Mouse (Mus musculus): ENCODE data around the gene Cdc42ep2.
A peak's percentile ranks its signal among the peaks of the same experiment; 100 is the strongest.

Cdc42ep2 gene

GRCm38 (mm10) chr19:5927532-5927931 lies 2.9 kb upstream of the Cdc42ep2 start:
- Histone ChIP-seq H3K9me3 (ENCODE audit: low read length) (no peaks in the 10 kb centered on the region), H3K4me3 (replicated peaks; ENCODE audit: low read length) (no peak overlapping the region), H3K27me3 (ENCODE audit: insufficient read depth, low read length) (peaks cover 32% of the 10 kb centered on the region), H3K4me1 (replicated peaks; ENCODE audit: low read depth, low read length) (peaks cover 44% of the 10 kb centered on the region), H3K36me3 (ENCODE audit: insufficient read depth, low read length) (no peaks in the 10 kb centered on the region)
- TF ChIP-seq POU5F1 (IDR thresholded peaks at IDR 0.05; ENCODE audit: borderline replicate concordance, low read length) = no peak
- TF ChIP-seq NANOG (IDR thresholded peaks at IDR 0.05; ENCODE audit: borderline replicate concordance, low read length) = no peak
- TF ChIP-seq CTCF (conservative IDR thresholded peaks at IDR 0.05; ENCODE audit: low read length) = no peak

GRCm38 (mm10) chr19:5927026-5927425 lies 2.4 kb upstream of the Cdc42ep2 start:
- Histone ChIP-seq H3K9me3 (ENCODE audit: low read length) (no peaks in the 10 kb centered on the region), H3K4me3 (replicated peaks; ENCODE audit: low read length) (no peak overlapping the region), H3K27me3 (ENCODE audit: insufficient read depth, low read length) (peaks cover 33% of the 10 kb centered on the region), H3K36me3 (ENCODE audit: insufficient read depth, low read length) (no peaks in the 10 kb centered on the region), H3K4me1 (replicated peaks; ENCODE audit: low read depth, low read length) (peaks cover 50% of the 10 kb centered on the region)
- TF ChIP-seq NANOG (IDR thresholded peaks at IDR 0.05; ENCODE audit: borderline replicate concordance, low read length) = no peak
- no peak for TF ChIP-seq CTCF (conservative IDR thresholded peaks at IDR 0.05; ENCODE audit: low read length)
- TF ChIP-seq POU5F1 (IDR thresholded peaks at IDR 0.05; ENCODE audit: borderline replicate concordance, low read length) = no peak

GRCm38 (mm10) chr19:5925311-5925855 lies 767 bp upstream of the Cdc42ep2 start:
- Histone ChIP-seq H3K36me3 (ENCODE audit: insufficient read depth, low read length) (no peaks in the 10 kb centered on the region), H3K4me3 (replicated peaks; ENCODE audit: low read length) (peak overlapping the region; percentile 54), H3K9me3 (ENCODE audit: low read length) (no peaks in the 10 kb centered on the region), H3K27me3 (ENCODE audit: insufficient read depth, low read length) (peaks cover 33% of the 10 kb centered on the region), H3K4me1 (replicated peaks; ENCODE audit: low read depth, low read length) (peaks cover 66% of the 10 kb centered on the region)
- TF ChIP-seq CTCF (conservative IDR thresholded peaks at IDR 0.05; ENCODE audit: low read length) (no peak), POU5F1 (IDR thresholded peaks at IDR 0.05; ENCODE audit: borderline replicate concordance, low read length) (no peak), NANOG (IDR thresholded peaks at IDR 0.05; ENCODE audit: borderline replicate concordance, low read length) (no peak)

- no peaks in the 10 kb centered on the region for H3K9me3 ChIP-seq (ENCODE audit: low read length)
- peaks cover 70% of the 10 kb centered on the region for H3K4me1 ChIP-seq (replicated peaks; ENCODE audit: low read depth, low read length)
- H3K27me3 ChIP-seq (ENCODE audit: insufficient read depth, low read length) = peaks cover 33% of the 10 kb centered on the region
- no peaks in the 10 kb centered on the region for H3K36me3 ChIP-seq (ENCODE audit: insufficient read depth, low read length)
- TF ChIP-seq CTCF (conservative IDR thresholded peaks at IDR 0.05; ENCODE audit: low read length) = peak; percentile 47
- TF ChIP-seq NANOG (IDR thresholded peaks at IDR 0.05; ENCODE audit: borderline replicate concordance, low read length) = no peak
- H3K4me3 ChIP-seq (replicated peaks; ENCODE audit: low read length) = peak overlapping the region; percentile 85
Measured at GRCm38 (mm10) chr19:5923990-5924712, 465 bp downstream of the Cdc42ep2 start.

- Histone ChIP-seq H3K36me3 (ENCODE audit: insufficient read depth, low read length) (no peaks in the 10 kb centered on the region), H3K27me3 (ENCODE audit: insufficient read depth, low read length) (peaks cover 33% of the 10 kb centered on the region)
Measured at GRCm38 (mm10) chr19:5922963-5923362, 1.7 kb downstream of the Cdc42ep2 start.

GRCm38 (mm10) chr19:5922119-5922942 lies 2.3 kb downstream of the Cdc42ep2 start:
- H3K36me3 ChIP-seq (ENCODE audit: insufficient read depth, low read length) = peaks cover 5% of the 10 kb centered on the region
- H3K4me3 ChIP-seq (replicated peaks; ENCODE audit: low read length) = peak overlapping the region; percentile 60
- peaks cover 29% of the 10 kb centered on the region for H3K27me3 ChIP-seq (ENCODE audit: insufficient read depth, low read length)
- H3K9me3 ChIP-seq (ENCODE audit: low read length) = no peaks in the 10 kb centered on the region
- TF ChIP-seq POU5F1 (IDR thresholded peaks at IDR 0.05; ENCODE audit: borderline replicate concordance, low read length) (no peak), NANOG (IDR thresholded peaks at IDR 0.05; ENCODE audit: borderline replicate concordance, low read length) (no peak), CTCF (conservative IDR thresholded peaks at IDR 0.05; ENCODE audit: low read length) (no peak)
- H3K4me1 ChIP-seq (replicated peaks; ENCODE audit: low read depth, low read length) = peaks cover 76% of the 10 kb centered on the region

More at GRCm38 (mm10) chr19:5922963-5923362, 1.7 kb downstream of the Cdc42ep2 start:
- Histone ChIP-seq H3K9me3 (ENCODE audit: low read length) (no peaks in the 10 kb centered on the region), H3K4me1 (replicated peaks; ENCODE audit: low read depth, low read length) (peaks cover 74% of the 10 kb centered on the region), H3K4me3 (replicated peaks; ENCODE audit: low read length) (0 out of 2 replicates have a peak overlapping the region, but pooled peaks have one; percentile 60)
- TF ChIP-seq CTCF (conservative IDR thresholded peaks at IDR 0.05; ENCODE audit: low read length) = no peak
- no peak for TF ChIP-seq POU5F1 (IDR thresholded peaks at IDR 0.05; ENCODE audit: borderline replicate concordance, low read length)
- TF ChIP-seq NANOG (IDR thresholded peaks at IDR 0.05; ENCODE audit: borderline replicate concordance, low read length) = no peak

GRCm38 (mm10) chr19:5921715-5922114 lies 2.9 kb downstream of the Cdc42ep2 start:
- Histone ChIP-seq H3K27me3 (ENCODE audit: insufficient read depth, low read length) (peaks cover 24% of the 10 kb centered on the region), H3K4me3 (replicated peaks; ENCODE audit: low read length) (peak overlapping the region; percentile 60), H3K4me1 (replicated peaks; ENCODE audit: low read depth, low read length) (peaks cover 77% of the 10 kb centered on the region), H3K36me3 (ENCODE audit: insufficient read depth, low read length) (peaks cover 11% of the 10 kb centered on the region), H3K9me3 (ENCODE audit: low read length) (no peaks in the 10 kb centered on the region)
- TF ChIP-seq POU5F1 (IDR thresholded peaks at IDR 0.05; ENCODE audit: borderline replicate concordance, low read length) = no peak
- no peak for TF ChIP-seq CTCF (conservative IDR thresholded peaks at IDR 0.05; ENCODE audit: low read length)
- no peak for TF ChIP-seq NANOG (IDR thresholded peaks at IDR 0.05; ENCODE audit: borderline replicate concordance, low read length)

- H3K4me1 ChIP-seq (replicated peaks; ENCODE audit: low read depth, low read length) = peaks cover 63% of the 10 kb centered on the region
- peak within 1 kb of the TSS; percentile 99 for H3K4me3 ChIP-seq (replicated peaks; ENCODE audit: low read length)
- H3K9me3 ChIP-seq (ENCODE audit: low read length) = no peaks in the 10 kb centered on the region
- H3K36me3 ChIP-seq (ENCODE audit: insufficient read depth, low read length) = peaks cover 43% of the 10 kb centered on the region
- no peak for TF ChIP-seq CTCF (conservative IDR thresholded peaks at IDR 0.05; ENCODE audit: low read length)
- TF ChIP-seq NANOG (IDR thresholded peaks at IDR 0.05; ENCODE audit: borderline replicate concordance, low read length) = no peak
- TF ChIP-seq POU5F1 (IDR thresholded peaks at IDR 0.05; ENCODE audit: borderline replicate concordance, low read length) = no peak
- no peaks in the 10 kb centered on the region for H3K27me3 ChIP-seq (ENCODE audit: insufficient read depth, low read length)
Measured at GRCm38 (mm10) chr19:5913007-5913719, 11.5 kb downstream of the Cdc42ep2 start, which contains the start of gene Dpf2. TSS of gene Dpf2 (minus strand) at chr19:5913010.
